Mouse (Mus musculus) macrophage (primary cell): Measurements from ENCODE around the gene Cys1. TPM values are rescaled to one million over a fixed set of nuclear protein-coding genes. Genes with fewer than 3 reads are reported as not detected.
"Not testable (repeated sequence)": the region's sequence is repeated elsewhere in the genome, so short reads cannot be mapped to it uniquely, and the experiment has no call there.

Experiments
- H3K27ac ChIP-seq: fragments of 350-480 bp; formaldehyde crosslinking; 2 replicates; pipeline ENCODE4 v1.9.0; 2021
- H3K36me3 ChIP-seq: fragments of 350-480 bp; formaldehyde crosslinking; 2 replicates; pipeline ENCODE4 v1.9.0; 2021; ENCODE audit errors: inconsistent target
- H3K4me3 ChIP-seq: fragments of 350-480 bp; formaldehyde crosslinking; 2 replicates; pipeline ENCODE4 v1.9.0; 2021; ENCODE audit errors: inconsistent target
- H3K79me2 ChIP-seq: fragments of 350-480 bp; formaldehyde crosslinking; 2 replicates; pipeline ENCODE4 v1.9.0; 2021; ENCODE audit errors: inconsistent target
- WGBS: methylation state at CpG from one replicate; pipeline ENCODE4 v1.1.7; 2026; ENCODE audit warnings: inconsistent platforms; ENCODE audit not compliant: missing documents; 5-methylcytosine and 5-hydroxymethylcytosine counted together
- polyA plus RNA-seq: library from polyadenylated mRNA; stranded (reverse); fragments of 250-400 nt; gene quantifications from 3 replicates; pipeline ENCODE4 v1.2.4, GENCODE M21; 2018; ENCODE audit warnings: inconsistent platforms

Cys1 gene
- polyA plus RNA-seq, 1 experiment from 2014 or later, result not detected

GRCm38 (mm10) chr12:24644125-24644571, 37.5 kb downstream of the Cys1 start:
- 67% methylated on average over 1 of the region's 1 CpGs for WGBS
- H3K4me3 ChIP-seq, result no peak overlapping the region
- H3K79me2 ChIP-seq, result no peaks in the 10 kb centered on the region
- H3K27ac ChIP-seq, result no peak overlapping the region
- H3K36me3 ChIP-seq, result no peaks in the 10 kb centered on the region

- Histone ChIP-seq H3K36me3 (no peaks in the 10 kb centered on the region), H3K79me2 (no peaks in the 10 kb centered on the region), H3K4me3 (no peak overlapping the region), H3K27ac (no peak overlapping the region)
- 88% methylated on average over 4 of the region's 4 CpGs for WGBS
These were observed 39.2 kb downstream of the Cys1 start for GRCm38 (mm10) chr12:24642370-24642802.

- not testable (repeated sequence) for H3K4me3 ChIP-seq, H3K27ac ChIP-seq, H3K79me2 ChIP-seq, H3K36me3 ChIP-seq
- 96% methylated on average over 10 of the region's 10 CpGs for WGBS
These were observed 42.8 kb downstream of the Cys1 start for GRCm38 (mm10) chr12:24638787-24639186.

GRCm38 (mm10) chr12:24634648-24635047, 47.0 kb downstream of the Cys1 start:
- H3K79me2 ChIP-seq, result no peaks in the 10 kb centered on the region
- WGBS, result 96% methylated on average over 3 of the region's 3 CpGs
- no peak overlapping the region for H3K4me3 ChIP-seq
- no peak overlapping the region for H3K27ac ChIP-seq
- H3K36me3 ChIP-seq, result no peaks in the 10 kb centered on the region

- Histone ChIP-seq H3K36me3 (no peaks in the 10 kb centered on the region), H3K79me2 (no peaks in the 10 kb centered on the region), H3K4me3 (no peak overlapping the region), H3K27ac (no peak overlapping the region)
- WGBS, result 39% methylated on average over 4 of the region's 4 CpGs
These were observed 47.4 kb downstream of the Cys1 start for GRCm38 (mm10) chr12:24634212-24634611.

- 13% methylated on average over 1 of the region's 1 CpGs for WGBS
- Histone ChIP-seq H3K27ac (no peak overlapping the region), H3K79me2 (no peaks in the 10 kb centered on the region), H3K36me3 (no peaks in the 10 kb centered on the region), H3K4me3 (no peak overlapping the region)
These were observed 47.8 kb downstream of the Cys1 start for GRCm38 (mm10) chr12:24633753-24634191.

GRCm38 (mm10) chr12:24632404-24632803, 49.2 kb downstream of the Cys1 start:
- Histone ChIP-seq H3K27ac (no peak overlapping the region), H3K4me3 (no peak overlapping the region), H3K36me3 (no peaks in the 10 kb centered on the region), H3K79me2 (no peaks in the 10 kb centered on the region)
- 86% methylated on average over 4 of the region's 4 CpGs for WGBS

GRCm38 (mm10) chr12:24630220-24630619, 51.4 kb downstream of the Cys1 start:
- Histone ChIP-seq H3K4me3 (no peak overlapping the region), H3K79me2 (no peaks in the 10 kb centered on the region), H3K27ac (no peak overlapping the region), H3K36me3 (no peaks in the 10 kb centered on the region)
- 20% methylated on average over 1 of the region's 1 CpGs for WGBS

GRCm38 (mm10) chr12:24627215-24627614, 54.4 kb downstream of the Cys1 start:
- H3K79me2 ChIP-seq, result no peaks in the 10 kb centered on the region
- WGBS, result 80% methylated on average over 3 of the region's 3 CpGs
- H3K4me3 ChIP-seq, result no peak overlapping the region
- H3K36me3 ChIP-seq, result no peaks in the 10 kb centered on the region
- H3K27ac ChIP-seq, result no peak overlapping the region

- no peak overlapping the region for H3K4me3 ChIP-seq
- H3K27ac ChIP-seq, result no peak overlapping the region
- WGBS, result 90% methylated on average over 4 of the region's 5 CpGs
- no peaks in the 10 kb centered on the region for H3K79me2 ChIP-seq
- no peaks in the 10 kb centered on the region for H3K36me3 ChIP-seq
These were observed 55.2 kb downstream of the Cys1 start for GRCm38 (mm10) chr12:24626401-24626800.

GRCm38 (mm10) chr12:24623486-24624251, 57.9 kb downstream of the Cys1 start:
- Histone ChIP-seq H3K79me2 (no peaks in the 10 kb centered on the region), H3K36me3 (no peaks in the 10 kb centered on the region), H3K27ac (no peak overlapping the region), H3K4me3 (no peak overlapping the region)
- 95% methylated on average over 12 of the region's 12 CpGs for WGBS

GRCm38 (mm10) chr12:24619436-24619835, 62.2 kb downstream of the Cys1 start:
- Histone ChIP-seq H3K36me3 (no peaks in the 10 kb centered on the region), H3K79me2 (no peaks in the 10 kb centered on the region), H3K27ac (no peak overlapping the region), H3K4me3 (no peak overlapping the region)
- whole genome bisulfite sequencing, result 90% methylated on average over 4 of the region's 4 CpGs

Other genes starting within 250 kb of the Cys1 start
- gene Taf1b, start 183.5 kb downstream of the Cys1 start, polyA plus RNA-seq, result 6.8 to 10.3 TPM (median 9.5 TPM) in 3 replicates
- gene Grhl1, start 109.5 kb downstream of the Cys1 start, polyA plus RNA-seq, result 0.10 to 0.42 TPM in 2 of 3 replicates, not detected in the other
- 2.1 to 3.6 TPM (median 3.3 TPM) in 3 replicates for gene Klf11, start 30.5 kb downstream of the Cys1 start, polyA plus RNA-seq
- 1.3 to 36.1 TPM (median 10.5 TPM) in 3 replicates for gene Rrm2, start 26.4 kb upstream of the Cys1 start, polyA plus RNA-seq
- gene Mboat2, start 149.1 kb upstream of the Cys1 start, polyA plus RNA-seq, result not detected in 3 replicates